Mouse (Mus musculus) embryonic fibroblast, embryonic 13.5 days (primary cell): Measurements from ENCODE around the gene Rpn1.

Source experiments
- CTCF ChIP-seq: IDR thresholded peaks from 2 replicates; pipeline ENCODE4 v1.5.1; 2011; ENCODE audit warnings: mild to moderate bottlenecking, control low read depth, low read length, moderate library complexity, borderline replicate concordance; ENCODE audit not compliant: insufficient read depth
- POLR2A ChIP-seq: IDR thresholded peaks from 2 replicates; pipeline ENCODE4 v1.6.1; 2011; ENCODE audit warnings: low read depth, mild to moderate bottlenecking, control low read depth, low read length, moderate library complexity

GRCm38 (mm10) chr6:88051206-88051605, 33.1 kb upstream of the Rpn1 start:
- TF ChIP-seq CTCF (no peak), POLR2A (no peak)
